Mouse (Mus musculus) neural tube, embryonic 15.5 days (tissue): ENCODE measurements around the gene Mpv17l2. TPM values are rescaled to one million over a fixed set of nuclear protein-coding genes. Genes with fewer than 3 reads are reported as not detected.
A peak's percentile ranks its signal among the peaks of the same experiment; 100 is the strongest.

ENCODE experiments used
- ATAC-seq: fragments of 200-750 bp; cut with Nextera tagmentation; 2 replicates; pipeline ENCODE4 v1.8.0; 2017; ENCODE audit warnings: mild to moderate bottlenecking, moderate TSS enrichment, moderate library complexity; ENCODE audit not compliant: low FRiP score
- H3K27ac ChIP-seq: fragments of 300-500 bp; sonication (generic); replicated peaks from 2 replicates; pipeline ENCODE4 v1.5.1; 2015; ENCODE audit warnings: mild to moderate bottlenecking, inconsistent platforms
- H3K27me3 ChIP-seq: fragments of 300-500 bp; sonication (generic); replicated peaks from 2 replicates; pipeline ENCODE4 v1.6.1; 2015; ENCODE audit warnings: inconsistent platforms
- H3K36me3 ChIP-seq: fragments of 300-500 bp; sonication (generic); 2 replicates; pipeline ENCODE4 v1.6.1; 2015; ENCODE audit warnings: inconsistent platforms
- H3K4me1 ChIP-seq: fragments of 300-500 bp; sonication (generic); 2 replicates; pipeline ENCODE4 v1.6.1; 2015; ENCODE audit warnings: inconsistent platforms
- H3K4me2 ChIP-seq: fragments of 300-500 bp; sonication (generic); 2 replicates; pipeline ENCODE4 v1.6.1; 2015; ENCODE audit warnings: inconsistent platforms, mild to moderate bottlenecking, moderate library complexity
- H3K4me3 ChIP-seq: fragments of 300-500 bp; sonication (generic); replicated peaks from 2 replicates; pipeline ENCODE4 v1.5.1; 2015; ENCODE audit warnings: mild to moderate bottlenecking, inconsistent platforms
- H3K9ac ChIP-seq: fragments of 300-500 bp; sonication (generic); replicated peaks from 2 replicates; pipeline ENCODE4 v1.6.1; 2015; ENCODE audit warnings: mild to moderate bottlenecking, inconsistent platforms
- H3K9me3 ChIP-seq: fragments of 300-500 bp; sonication (generic); replicated peaks from 2 replicates; pipeline ENCODE4 v1.6.1; 2016; ENCODE audit warnings: inconsistent platforms
- WGBS: fragments of 180-500 bp; shearing (Covaris S2); methylation state at CpG from one replicate; pipeline ENCODE4 v1.1.7; 2015; ENCODE audit warnings: mixed read lengths; 5-methylcytosine and 5-hydroxymethylcytosine counted together
- polyA plus RNA-seq: library from polyadenylated mRNA; unstranded; fragments of >200 nt; fragmentation: Nextera tagmentation; extraction: Ambion mirVana; gene quantifications from 2 replicates; pipeline ENCODE4 v1.2.1, GENCODE M21; 2015

Gene Mpv17l2
- polyA plus RNA-seq, 1 experiment from 2014 or later: 43.5 TPM

- WGBS: 52% methylated on average over 19 of the region's 19 CpGs
- peaks cover 91% of the 10 kb centered on the region for H3K27me3 ChIP-seq
- ATAC-seq: no peak
Measured at GRCm38 (mm10) chr8:70745691-70746220, 15.0 kb downstream of the Mpv17l2 start.

GRCm38 (mm10) chr8:70744806-70745205 is 15.9 kb downstream of the Mpv17l2 start:
- H3K27me3 ChIP-seq: peaks cover 93% of the 10 kb centered on the region
- H3K9ac ChIP-seq: no peak overlapping the region
- no peak overlapping the region for H3K27ac ChIP-seq
- no peaks in the 10 kb centered on the region for H3K9me3 ChIP-seq
- no peak for ATAC-seq
- H3K36me3 ChIP-seq: no peaks in the 10 kb centered on the region
- no peak overlapping the region for H3K4me3 ChIP-seq
- peak overlapping the region; percentile 64; the same call in 1 of the 2 replicates for H3K4me2 ChIP-seq
- WGBS: 57% methylated on average over 11 of the region's 11 CpGs
- H3K4me1 ChIP-seq: peaks cover 18% of the 10 kb centered on the region

More at GRCm38 (mm10) chr8:70745691-70746220, 15.0 kb downstream of the Mpv17l2 start:
- peaks cover 18% of the 10 kb centered on the region for H3K4me1 ChIP-seq
- H3K4me3 ChIP-seq: no peak overlapping the region
- H3K9ac ChIP-seq: no peak overlapping the region
- H3K4me2 ChIP-seq: no peak overlapping the region
- H3K36me3 ChIP-seq: no peaks in the 10 kb centered on the region
- H3K9me3 ChIP-seq: no peaks in the 10 kb centered on the region
- no peak overlapping the region for H3K27ac ChIP-seq

- ATAC-seq: peak; percentile 25; the same call in 1 of the 2 replicates
- Histone ChIP-seq H3K36me3 (no peaks in the 10 kb centered on the region), H3K27ac (no peak overlapping the region), H3K27me3 (peaks cover 84% of the 10 kb centered on the region), H3K9me3 (no peaks in the 10 kb centered on the region), H3K9ac (peak overlapping the region; percentile 46), H3K4me1 (peaks cover 18% of the 10 kb centered on the region), H3K4me2 (peak overlapping the region; percentile 64), H3K4me3 (peak overlapping the region; percentile 36)
- 6% methylated on average over 48 of the region's 48 CpGs for WGBS
Measured at GRCm38 (mm10) chr8:70743656-70744590, 16.8 kb downstream of the Mpv17l2 start.

- 3% methylated on average over 38 of the region's 38 CpGs for WGBS
- H3K4me1 ChIP-seq: peaks cover 18% of the 10 kb centered on the region
- peak overlapping the region; percentile 30; the same call in 1 of the 2 replicates for H3K9ac ChIP-seq
- no peaks in the 10 kb centered on the region for H3K9me3 ChIP-seq
- ATAC-seq: 0 out of 2 replicates have a peak, but pooled peaks have one; percentile 17
- H3K27me3 ChIP-seq: peaks cover 77% of the 10 kb centered on the region
- no peak overlapping the region for H3K27ac ChIP-seq
- peak overlapping the region; percentile 64 for H3K4me2 ChIP-seq
- peak overlapping the region; percentile 17 for H3K4me3 ChIP-seq
- H3K36me3 ChIP-seq: no peaks in the 10 kb centered on the region
Measured at GRCm38 (mm10) chr8:70742981-70743655, 17.6 kb downstream of the Mpv17l2 start.

GRCm38 (mm10) chr8:70742176-70742575 is 18.6 kb downstream of the Mpv17l2 start:
- Histone ChIP-seq H3K4me3 (no peak overlapping the region), H3K27me3 (peaks cover 69% of the 10 kb centered on the region), H3K9me3 (no peaks in the 10 kb centered on the region), H3K4me2 (no peak overlapping the region), H3K36me3 (no peaks in the 10 kb centered on the region), H3K9ac (no peak overlapping the region), H3K27ac (no peak overlapping the region), H3K4me1 (peaks cover 18% of the 10 kb centered on the region)
- 0 out of 2 replicates have a peak, but pooled peaks have one; percentile 16 for ATAC-seq
- WGBS: 75% methylated on average over 11 of the region's 11 CpGs

DNA sequence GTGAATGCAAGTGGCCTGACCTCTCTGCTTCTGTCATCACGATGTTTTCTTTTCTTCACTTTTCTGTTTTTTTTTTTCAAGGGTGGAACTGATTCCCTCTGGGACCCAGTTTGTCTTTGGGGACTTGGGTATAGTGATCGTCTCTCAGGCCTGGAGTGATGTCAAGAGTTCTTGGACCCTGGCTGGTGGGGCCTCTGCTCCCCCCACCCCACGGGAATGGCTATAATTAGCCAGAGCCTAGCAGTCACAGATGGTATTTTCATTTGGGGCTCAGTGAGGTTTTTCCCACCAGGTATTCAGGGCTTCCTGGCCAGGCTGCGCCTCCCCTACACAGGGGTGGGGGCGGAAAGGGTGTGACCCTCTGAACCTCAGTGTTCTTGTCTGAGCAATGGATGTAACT is 19.1 kb downstream of the Mpv17l2 start:
- no peak for ATAC-seq
- H3K36me3 ChIP-seq: no peaks in the 10 kb centered on the region
- H3K4me3 ChIP-seq: no peak overlapping the region
- H3K9me3 ChIP-seq: no peaks in the 10 kb centered on the region
- H3K27me3 ChIP-seq: peaks cover 66% of the 10 kb centered on the region
- no peak overlapping the region for H3K4me2 ChIP-seq
- H3K4me1 ChIP-seq: peaks cover 18% of the 10 kb centered on the region
- WGBS: 73% methylated on average over 5 of the region's 5 CpGs
- no peak overlapping the region for H3K27ac ChIP-seq
- H3K9ac ChIP-seq: no peak overlapping the region

- Histone ChIP-seq H3K36me3 (no peaks in the 10 kb centered on the region), H3K9me3 (no peaks in the 10 kb centered on the region), H3K4me1 (peaks cover 5% of the 10 kb centered on the region), H3K27ac (no peak overlapping the region), H3K9ac (no peak overlapping the region), H3K4me3 (no peak overlapping the region), H3K4me2 (no peak overlapping the region), H3K27me3 (peaks cover 36% of the 10 kb centered on the region)
- ATAC-seq: no peak
- 67% methylated on average over 3 of the region's 3 CpGs for WGBS
Measured at GRCm38 (mm10) chr8:70738211-70738610, 22.5 kb downstream of the Mpv17l2 start.

DNA sequence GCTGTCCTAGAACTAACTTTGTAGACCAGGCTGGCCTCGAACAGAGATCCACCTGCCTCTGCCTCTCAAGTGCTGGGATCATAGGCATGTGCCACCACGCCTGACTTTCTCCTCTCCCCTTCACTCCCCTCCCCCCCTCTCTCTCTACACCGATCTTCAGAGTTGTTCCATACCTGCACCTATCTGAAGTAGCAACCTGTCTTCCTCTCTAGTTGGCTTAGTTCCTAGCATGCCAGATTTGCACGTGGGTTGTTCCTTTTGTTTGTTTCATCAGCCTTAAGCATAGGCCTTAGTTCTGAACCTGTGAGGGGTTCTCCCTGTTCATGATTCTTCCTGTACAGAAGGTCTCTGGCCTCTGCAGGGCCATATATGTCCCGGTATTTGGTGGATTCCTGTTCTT is 23.0 kb downstream of the Mpv17l2 start:
- Histone ChIP-seq H3K27me3 (peaks cover 35% of the 10 kb centered on the region), H3K4me3 (no peak overlapping the region), H3K36me3 (no peaks in the 10 kb centered on the region), H3K4me1 (no peaks in the 10 kb centered on the region), H3K27ac (no peak overlapping the region), H3K4me2 (no peak overlapping the region), H3K9me3 (no peaks in the 10 kb centered on the region), H3K9ac (no peak overlapping the region)
- 79% methylated on average over 5 of the region's 5 CpGs for WGBS
- no peak for ATAC-seq

- no peaks in the 10 kb centered on the region for H3K9me3 ChIP-seq
- no peak overlapping the region for H3K27ac ChIP-seq
- no peak for ATAC-seq
- H3K4me2 ChIP-seq: no peak overlapping the region
- peaks cover 68% of the 10 kb centered on the region for H3K27me3 ChIP-seq
- H3K9ac ChIP-seq: no peak overlapping the region
- H3K4me1 ChIP-seq: peaks cover 5% of the 10 kb centered on the region
- H3K4me3 ChIP-seq: no peak overlapping the region
- no peaks in the 10 kb centered on the region for H3K36me3 ChIP-seq
- 90% methylated on average over 4 of the region's 4 CpGs for WGBS
Measured at GRCm38 (mm10) chr8:70730956-70731355, 29.8 kb downstream of the Mpv17l2 start.

- H3K27me3 ChIP-seq: peaks cover 64% of the 10 kb centered on the region
- peak overlapping the region; percentile 26; the same call in 1 of the 2 replicates for H3K4me3 ChIP-seq
- H3K4me2 ChIP-seq: peak overlapping the region; percentile 49
- no peaks in the 10 kb centered on the region for H3K36me3 ChIP-seq
- H3K4me1 ChIP-seq: peaks cover 5% of the 10 kb centered on the region
- no peak for ATAC-seq
- no peak overlapping the region for H3K27ac ChIP-seq
- H3K9ac ChIP-seq: no peak overlapping the region
- WGBS: 5% methylated on average over 34 of the region's 34 CpGs
- H3K9me3 ChIP-seq: no peaks in the 10 kb centered on the region
Measured at GRCm38 (mm10) chr8:70729808-70730475, 30.8 kb downstream of the Mpv17l2 start.

- no peak overlapping the region for H3K4me3 ChIP-seq
- no peak overlapping the region for H3K27ac ChIP-seq
- peaks cover 5% of the 10 kb centered on the region for H3K4me1 ChIP-seq
- WGBS: 42% methylated on average over 11 of the region's 11 CpGs
- ATAC-seq: no peak
- H3K4me2 ChIP-seq: no peak overlapping the region
- H3K9me3 ChIP-seq: no peaks in the 10 kb centered on the region
- H3K9ac ChIP-seq: no peak overlapping the region
- no peaks in the 10 kb centered on the region for H3K36me3 ChIP-seq
- H3K27me3 ChIP-seq: peaks cover 52% of the 10 kb centered on the region
Measured at GRCm38 (mm10) chr8:70726721-70727120, 34.0 kb downstream of the Mpv17l2 start.
